Mouse (Mus musculus) embryo, embryonic 10.5 days (tissue): Measurements from ENCODE around the gene Abhd14a.
A peak's percentile ranks its signal among the peaks of the same experiment; 100 is the strongest.

Source experiments
- DNase-seq: peaks from one replicate; pipeline ENCODE4 v3.0.0-alpha.2; 2015; ENCODE audit warnings: low spot score

Gene Abhd14a

GRCm38 (mm10) chr9:106452351-106452750 lies 4.9 kb upstream of the Abhd14a start:
- DNase-seq: no peak

GRCm38 (mm10) chr9:106451899-106452298 lies 4.4 kb upstream of the Abhd14a start:
- DNase-seq: no peak

- DNase-seq: no peak
Measured at GRCm38 (mm10) chr9:106451298-106451697, 3.8 kb upstream of the Abhd14a start.

GRCm38 (mm10) chr9:106450661-106451060 lies 3.2 kb upstream of the Abhd14a start:
- peak; percentile 85 for DNase-seq

GRCm38 (mm10) chr9:106449947-106450346 lies 2.5 kb upstream of the Abhd14a start:
- no peak for DNase-seq

GRCm38 (mm10) chr9:106448498-106449031 lies 1.1 kb upstream of the Abhd14a start:
- peak; percentile 86 for DNase-seq

GRCm38 (mm10) chr9:106447951-106448350 lies 473 bp upstream of the Abhd14a start:
- DNase-seq: no peak

GRCm38 (mm10) chr9:106444836-106445235 lies 2.6 kb downstream of the Abhd14a start:
- no peak for DNase-seq

GRCm38 (mm10) chr9:106442680-106443079 lies 4.8 kb downstream of the Abhd14a start:
- no peak for DNase-seq

- no peak for DNase-seq
Measured at GRCm38 (mm10) chr9:106436566-106436965, 10.9 kb downstream of the Abhd14a start.

GRCm38 (mm10) chr9:106433389-106433788 lies 14.1 kb downstream of the Abhd14a start:
- no peak for DNase-seq

GRCm38 (mm10) chr9:106430015-106430264 lies 17.5 kb downstream of the Abhd14a start:
- no peak for DNase-seq

GRCm38 (mm10) chr9:106429221-106430014 lies 18.1 kb downstream of the Abhd14a start, which contains the start of gene Rpl29:
Rpl29 (plus strand) TSS chr9:106429454.
- peak; percentile 99 for DNase-seq

- no peak for DNase-seq
Measured at GRCm38 (mm10) chr9:106428719-106429220, 18.7 kb downstream of the Abhd14a start.

GRCm38 (mm10) chr9:106421865-106422160 lies 25.7 kb downstream of the Abhd14a start:
- DNase-seq: peak; percentile 96

GRCm38 (mm10) chr9:106421033-106421864 lies 26.2 kb downstream of the Abhd14a start:
- peak; percentile 34 for DNase-seq

GRCm38 (mm10) chr9:106420608-106421007 lies 26.9 kb downstream of the Abhd14a start:
- DNase-seq: peak; percentile 85

- peak; percentile 74 for DNase-seq
Measured at GRCm38 (mm10) chr9:106417841-106418625, 29.4 kb downstream of the Abhd14a start.

GRCm38 (mm10) chr9:106416826-106417225 lies 30.7 kb downstream of the Abhd14a start:
- DNase-seq: no peak

GRCm38 (mm10) chr9:106413606-106414005 lies 33.9 kb downstream of the Abhd14a start:
- no peak for DNase-seq

- DNase-seq: no peak
Measured at GRCm38 (mm10) chr9:106412210-106412609, 35.3 kb downstream of the Abhd14a start.

- no peak for DNase-seq
Measured at GRCm38 (mm10) chr9:106411729-106412128, 35.7 kb downstream of the Abhd14a start.
